In genomic region chr7:44584921-44585320, GRCm38 (mm10) we compare ENCODE assay signal across 26 mouse cellular contexts. TPM values are rescaled to one million over a fixed set of nuclear protein-coding genes. Genes with fewer than 3 reads are reported as not detected.
DNase-seq lines count a peak whose midpoint lies in the region; ATAC-seq lines count a peak whose summit lies in the region.
"Had no signal": no experiment of that assay in that cellular context is flagged by ENCODE, and none has a peak within 500 bp of the region (broad histone marks: within the 10 kb centered on the region; RNA-seq: fewer than 3 reads in every experiment).

No protein-coding gene starts in this region.

- WGBS in midbrain, embryonic 11.5 days, result 84% methylated on average over 6 of the region's 6 CpGs
- 91% methylated on average over 6 of the region's 6 CpGs for WGBS in midbrain, embryonic 16.5 days

- no peak overlapping the region for H3K4me2 ChIP-seq in midbrain, embryonic 11.5 days
- H3K4me2 ChIP-seq in midbrain, embryonic 16.5 days (ENCODE audit: low read length), result no peak overlapping the region
- H3K4me2 ChIP-seq: embryonic facial prominence, embryonic 12.5 days; embryonic facial prominence, embryonic 15.5 days; forebrain, embryonic 12.5 days; heart, embryonic 13.5 days; hindbrain, embryonic 14.5 days had no signal

- H3K27ac ChIP-seq in midbrain, embryonic 11.5 days (ENCODE audit: low read depth, low read length), result no peak overlapping the region
- H3K27ac ChIP-seq in midbrain, embryonic 16.5 days (ENCODE audit: low read length), result no peak overlapping the region
- H3K27ac ChIP-seq: embryonic facial prominence, embryonic 12.5 days; embryonic facial prominence, embryonic 15.5 days; forebrain, embryonic 12.5 days; heart, adult 2 months; heart, embryonic 10.5 days; heart, embryonic 13.5 days; hindbrain, embryonic 14.5 days; hindbrain, postnatal 0 days had no signal

- H3K27me3 ChIP-seq in midbrain, embryonic 11.5 days (ENCODE audit: control insufficient read depth, insufficient read depth, low read length), result peaks cover 18% of the 10 kb centered on the region
- H3K27me3 ChIP-seq in midbrain, embryonic 16.5 days (ENCODE audit: control insufficient read depth, insufficient read depth, low read depth, low read length), result no peaks in the 10 kb centered on the region

- no peaks in the 10 kb centered on the region for H3K9me3 ChIP-seq in midbrain, embryonic 11.5 days (ENCODE audit: control insufficient read depth, low read length)
- no peaks in the 10 kb centered on the region for H3K9me3 ChIP-seq in midbrain, embryonic 16.5 days (replicated peaks; ENCODE audit: control insufficient read depth, low read length, poor library complexity, severe bottlenecking)
- H3K9me3 ChIP-seq: embryonic facial prominence, embryonic 12.5 days; embryonic facial prominence, embryonic 15.5 days; forebrain, embryonic 12.5 days; heart, embryonic 10.5 days; heart, embryonic 13.5 days had no signal

- H3K36me3 ChIP-seq in midbrain, embryonic 11.5 days (ENCODE audit: control insufficient read depth, insufficient read depth, low read length), result no peaks in the 10 kb centered on the region
- H3K36me3 ChIP-seq in midbrain, embryonic 16.5 days (ENCODE audit: control insufficient read depth, insufficient read depth, low read length), result no peaks in the 10 kb centered on the region
- H3K36me3 ChIP-seq: embryonic facial prominence, embryonic 12.5 days; embryonic facial prominence, embryonic 15.5 days; forebrain, embryonic 12.5 days; heart, embryonic 10.5 days; heart, embryonic 13.5 days had no signal

- no peak for ATAC-seq in midbrain, embryonic 11.5 days (ENCODE audit: low FRiP score)
- ATAC-seq in midbrain, embryonic 16.5 days, result no peak
- ATAC-seq: activated CD4-positive, CD25-positive, alpha-beta regulatory T cell, adult 4 months; forebrain, embryonic 16.5 days; hindbrain, postnatal 0 days; inflammation-experienced regulatory T-cells, adult 6 months; intestine, embryonic 16.5 days had no signal

- H3K9ac ChIP-seq in midbrain, embryonic 11.5 days (ENCODE audit: low read length), result no peak overlapping the region
- no peak overlapping the region for H3K9ac ChIP-seq in midbrain, embryonic 16.5 days (ENCODE audit: low read depth, low read length)
- H3K9ac ChIP-seq: embryonic facial prominence, embryonic 12.5 days; embryonic facial prominence, embryonic 15.5 days; forebrain, embryonic 12.5 days; heart, embryonic 13.5 days; hindbrain, embryonic 14.5 days had no signal

- DNase-seq in cerebellum, adult 11-12 months, result peak; percentile 49
- DNase-seq in cerebellum, postnatal 14 days, result no peak
- DNase-seq in cerebellum, adult 9-10 months, result peak; percentile 51
- DNase-seq in cerebellum, adult 11 months, result no peak
- peak; percentile 70 for DNase-seq in midbrain, embryonic 11.5 days (ENCODE audit: low spot score, missing footprints)
- DNase-seq: adrenal gland, adult 8-10 months; adrenal gland, postnatal 25 days; gastrocnemius, postnatal 10 days; gastrocnemius, postnatal 36 days; heart, adult 2 months; heart, postnatal 14 days; heart, postnatal 4 days; kidney, adult 18-20 months had no signal

- H3K4me1 ChIP-seq in midbrain, embryonic 11.5 days (ENCODE audit: control insufficient read depth, insufficient read depth, low read length), result peaks cover 18% of the 10 kb centered on the region
- H3K4me1 ChIP-seq in midbrain, embryonic 16.5 days (ENCODE audit: control insufficient read depth, insufficient read depth, low read length), result peaks cover 15% of the 10 kb centered on the region

- H3K4me3 ChIP-seq in midbrain, embryonic 11.5 days (ENCODE audit: low read depth, low read length), result no peak overlapping the region
- no peak overlapping the region for H3K4me3 ChIP-seq in midbrain, embryonic 16.5 days (ENCODE audit: low read depth, low read length)
- H3K4me3 ChIP-seq: embryonic facial prominence, embryonic 12.5 days; embryonic facial prominence, embryonic 15.5 days; forebrain, embryonic 12.5 days; heart, adult 2 months; heart, embryonic 10.5 days; heart, embryonic 13.5 days had no signal

RNA-seq across cellular contexts. Expression of gene Kcnc3, which starts 5.5 kb away (rescaled TPM):
- 0.86 and 1.3 TPM in 2 replicates for polyA plus RNA-seq in midbrain, embryonic 11.5 days (2014; fragmentation: Nextera tagmentation; extraction: Ambion mirVana)
- 5.5 and 6.4 TPM in 2 replicates for polyA plus RNA-seq in midbrain, embryonic 16.5 days (2015; fragmentation: Nextera tagmentation; extraction: Ambion mirVana)
- polyA plus RNA-seq: activated CD4-positive, CD25-positive, alpha-beta regulatory T cell, adult 4 months; inflammation-experienced regulatory T-cells, adult 6 months had no signal

RNA-seq across cellular contexts. Expression of gene Napsa, which starts 12.7 kb away (rescaled TPM):
- polyA plus RNA-seq in midbrain, embryonic 11.5 days (2014; fragmentation: Nextera tagmentation; extraction: Ambion mirVana), result 0.21 and 0.33 TPM in 2 replicates
- 0.77 and 1.9 TPM in 2 replicates for polyA plus RNA-seq in midbrain, embryonic 16.5 days (2015; fragmentation: Nextera tagmentation; extraction: Ambion mirVana)

RNA-seq across cellular contexts. Expression of gene Nr1h2, which starts 31.2 kb away (rescaled TPM):
- 63.8 and 69.6 TPM in 2 replicates for polyA plus RNA-seq in midbrain, embryonic 11.5 days (2014; fragmentation: Nextera tagmentation; extraction: Ambion mirVana)
- polyA plus RNA-seq in midbrain, embryonic 16.5 days (2015; fragmentation: Nextera tagmentation; extraction: Ambion mirVana), result 54.1 and 58.1 TPM in 2 replicates

RNA-seq across cellular contexts. Expression of gene Pold1, which starts 36.3 kb away (rescaled TPM):
- 51.8 and 58.5 TPM in 2 replicates for polyA plus RNA-seq in midbrain, embryonic 11.5 days (2014; fragmentation: Nextera tagmentation; extraction: Ambion mirVana)
- polyA plus RNA-seq in midbrain, embryonic 16.5 days (2015; fragmentation: Nextera tagmentation; extraction: Ambion mirVana), result 19.4 and 20.1 TPM in 2 replicates

RNA-seq across cellular contexts. Expression of gene Spib, which starts 53.0 kb away (rescaled TPM):
- polyA plus RNA-seq in midbrain, embryonic 11.5 days (2014; fragmentation: Nextera tagmentation; extraction: Ambion mirVana), result 0.07 TPM in 1 of 2 replicates, not detected in the other
- polyA plus RNA-seq in midbrain, embryonic 16.5 days (2015; fragmentation: Nextera tagmentation; extraction: Ambion mirVana), result not detected in 2 replicates
- polyA plus RNA-seq: embryonic facial prominence, embryonic 12.5 days; forebrain, embryonic 12.5 days; forebrain, embryonic 16.5 days; hindbrain, embryonic 11.5 days; hindbrain, postnatal 0 days had no signal

Comparison
In these comparisons a context has a peak if more than half of its experiments do, and no peak if none do; other contexts are left out.
1. DNase-seq: peak in cerebellum, adult 11-12 months (single experiment), cerebellum, adult 9-10 months (single experiment) and midbrain, embryonic 11.5 days (single experiment); none in cerebellum, postnatal 14 days (0 of 2) and cerebellum, adult 11 months (single experiment).